Mouse (Mus musculus): ENCODE results near the gene Itprip. TPM values are rescaled to one million over a fixed set of nuclear protein-coding genes. Genes with fewer than 3 reads are reported as not detected.

Gene Itprip
- total and polyA plus RNA-seq, 3 experiments = 8.5 to 11.7 (median 8.6) TPM

DNA sequence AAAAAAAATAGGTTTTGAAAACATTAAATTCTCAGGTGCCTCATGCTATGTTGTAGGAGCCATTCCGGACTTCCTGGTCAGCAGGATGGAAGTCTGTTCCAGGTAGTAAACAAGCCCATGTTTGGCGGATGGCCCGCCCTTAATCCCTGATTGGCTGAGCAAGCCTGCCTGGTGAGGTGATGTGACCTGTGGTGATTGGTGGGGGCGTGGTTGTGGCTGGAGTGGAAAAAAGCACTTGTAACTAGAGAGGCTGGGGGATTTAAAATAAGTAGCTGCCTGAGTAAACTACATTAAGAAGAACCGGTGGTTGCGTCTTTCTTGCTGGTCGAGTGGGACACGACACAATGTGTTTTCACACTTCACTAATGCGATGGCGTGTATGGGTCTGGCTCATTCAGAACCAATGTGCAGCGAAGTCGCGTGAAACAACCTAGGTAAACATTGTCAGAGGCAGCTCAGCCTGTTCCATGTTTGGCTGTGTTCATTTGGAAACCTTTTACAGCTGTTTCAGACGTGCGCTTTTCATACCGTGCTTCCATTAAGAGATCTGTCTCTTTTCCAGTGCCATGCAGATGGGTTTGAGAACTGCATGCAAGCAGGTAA lies 15.6 kb upstream of the Itprip start:
- TF ChIP-seq POLR2A (IDR thresholded peaks at IDR 0.05; ENCODE audit: insufficient read depth, low read depth, low read length) (no peak), EP300 (IDR thresholded peaks at IDR 0.05; ENCODE audit: insufficient read depth, low read depth, low read length) (no peak), CTCF (IDR thresholded peaks at IDR 0.05) (no peak)
- Histone ChIP-seq H3K27me3 (ENCODE audit: control insufficient read depth, insufficient read depth, low read length) (no peaks in the 10 kb centered on the region; the same call in 1 of the 2 replicates), H3K9ac (ENCODE audit: low read depth, low read length) (no peak overlapping the region), H3K4me3 (no peak overlapping the region), H3K4me1 (ENCODE audit: control insufficient read depth, insufficient read depth, low read length) (no peaks in the 10 kb centered on the region; the same call in 1 of the 2 replicates), H3K27ac (no peak overlapping the region), H3K79me2 (replicated peaks; ENCODE audit: control insufficient read depth, insufficient read depth, low read length) (no peaks in the 10 kb centered on the region), H3K36me3 (ENCODE audit: control insufficient read depth, insufficient read depth, low read length) (no peaks in the 10 kb centered on the region)
- no peak for DNase-seq
- WGBS = 78% methylated on average over 16 of the region's 16 CpGs
- intact Hi-C loops (cut with DNase I) = no loop called here

DNA sequence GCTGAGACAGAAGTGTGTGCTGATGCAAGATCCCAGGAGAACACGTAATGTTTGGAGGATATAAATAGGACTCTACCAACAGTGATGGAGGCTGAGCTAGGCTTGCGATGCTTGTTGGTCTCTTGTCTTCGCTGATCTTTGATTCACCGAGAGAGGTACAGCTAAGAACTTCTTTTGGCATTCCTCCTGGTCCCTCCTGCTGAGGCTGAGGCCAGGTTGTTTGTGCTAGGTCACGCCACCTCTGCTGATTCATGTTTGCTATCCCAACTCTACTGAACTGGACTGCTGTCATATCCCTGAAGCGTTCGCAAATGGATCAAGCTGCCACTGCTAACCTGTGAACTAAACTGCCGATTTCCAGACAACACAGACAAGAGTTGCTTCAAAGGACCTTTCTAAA lies 15.0 kb upstream of the Itprip start:
- intact Hi-C loops (cut with DNase I) = no loop called here
- 82% methylated on average over 8 of the region's 8 CpGs for WGBS

DNA sequence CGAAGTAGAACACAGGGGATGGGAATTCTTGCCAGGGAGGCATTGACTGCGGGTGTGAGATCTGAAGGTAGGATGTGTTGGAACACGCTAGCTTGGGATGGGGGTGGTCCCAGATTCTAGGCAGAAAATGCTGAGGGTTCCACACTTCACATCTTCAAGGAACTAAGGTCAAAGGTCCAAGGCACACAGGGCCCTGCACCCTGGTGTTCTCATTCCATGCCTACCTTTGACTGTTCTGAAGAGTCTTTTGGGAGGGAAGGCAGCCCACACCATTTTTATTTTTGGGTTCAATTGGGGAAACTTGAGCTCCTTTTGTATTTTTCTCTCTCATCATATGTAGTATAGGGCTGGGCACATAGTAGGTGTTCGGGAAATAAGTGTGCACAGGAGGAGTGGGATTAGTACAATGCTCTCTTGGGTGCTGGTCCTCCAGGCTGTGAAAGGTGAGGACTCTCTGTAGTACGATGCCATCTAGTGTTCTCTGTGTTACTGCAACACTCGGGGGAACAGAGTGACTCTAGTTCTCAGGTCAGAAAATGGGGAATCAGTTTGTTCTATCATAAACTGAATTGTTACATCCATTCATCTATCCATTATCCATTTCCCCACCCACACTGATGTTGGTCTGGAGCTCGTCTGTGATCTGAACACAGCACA lies 13.0 kb upstream of the Itprip start:
- TF ChIP-seq POLR2A (IDR thresholded peaks at IDR 0.05; ENCODE audit: insufficient read depth, low read depth, low read length) (no peak), EP300 (IDR thresholded peaks at IDR 0.05; ENCODE audit: insufficient read depth, low read depth, low read length) (peak; percentile 86), CTCF (IDR thresholded peaks at IDR 0.05) (peak; percentile 93)
- 33% methylated on average over 7 of the region's 7 CpGs for whole genome bisulfite sequencing
- DNase-seq = peak in 1 of 2 experiments; percentile 24

More for the DNA sequence above, 15.0 kb upstream of the Itprip start:
- Histone ChIP-seq H3K4me1 (ENCODE audit: control insufficient read depth, insufficient read depth, low read length) (no peaks in the 10 kb centered on the region; the same call in 1 of the 2 replicates), H3K79me2 (replicated peaks; ENCODE audit: control insufficient read depth, insufficient read depth, low read length) (no peaks in the 10 kb centered on the region), H3K9ac (ENCODE audit: low read depth, low read length) (no peak overlapping the region), H3K4me3 (no peak overlapping the region), H3K27me3 (ENCODE audit: control insufficient read depth, insufficient read depth, low read length) (no peaks in the 10 kb centered on the region; the same call in 1 of the 2 replicates), H3K36me3 (ENCODE audit: control insufficient read depth, insufficient read depth, low read length) (no peaks in the 10 kb centered on the region), H3K27ac (no peak overlapping the region)
- DNase-seq = no peak
- no peak for TF ChIP-seq EP300 (IDR thresholded peaks at IDR 0.05; ENCODE audit: insufficient read depth, low read depth, low read length)
- TF ChIP-seq CTCF (IDR thresholded peaks at IDR 0.05) = no peak
- TF ChIP-seq POLR2A (IDR thresholded peaks at IDR 0.05; ENCODE audit: insufficient read depth, low read depth, low read length) = no peak

DNA sequence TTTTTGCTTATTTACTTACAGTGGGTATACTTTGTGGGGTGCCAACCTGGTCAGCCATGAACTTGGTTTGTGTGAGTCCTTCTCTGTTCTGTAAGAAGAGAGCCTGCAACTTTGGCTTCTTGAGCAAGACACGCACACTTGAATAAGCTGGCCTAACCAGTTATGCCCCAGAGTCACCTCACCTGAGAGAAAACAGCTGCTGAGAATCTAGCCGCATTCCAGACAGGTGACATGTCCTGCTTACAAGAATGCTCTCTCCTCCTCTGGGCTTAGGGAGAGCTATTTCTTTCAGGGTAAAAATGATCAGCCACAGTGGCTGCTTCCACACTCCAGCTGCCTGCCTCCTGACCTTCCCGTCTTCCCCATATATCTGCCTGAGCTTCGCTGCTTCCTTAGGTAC lies 9.9 kb upstream of the Itprip start:
- Histone ChIP-seq H3K27ac (no peak overlapping the region), H3K36me3 (ENCODE audit: control insufficient read depth, insufficient read depth, low read length) (no peaks in the 10 kb centered on the region), H3K9ac (ENCODE audit: low read depth, low read length) (no peak overlapping the region), H3K79me2 (replicated peaks; ENCODE audit: control insufficient read depth, insufficient read depth, low read length) (no peaks in the 10 kb centered on the region), H3K4me1 (ENCODE audit: control insufficient read depth, insufficient read depth, low read length) (no peaks in the 10 kb centered on the region; the same call in 1 of the 2 replicates), H3K27me3 (ENCODE audit: control insufficient read depth, insufficient read depth, low read length) (no peaks in the 10 kb centered on the region), H3K4me3 (no peak overlapping the region)
- WGBS = 90% methylated on average over 4 of the region's 4 CpGs
- TF ChIP-seq EP300 (IDR thresholded peaks at IDR 0.05; ENCODE audit: insufficient read depth, low read depth, low read length) (no peak), CTCF (IDR thresholded peaks at IDR 0.05) (no peak), POLR2A (IDR thresholded peaks at IDR 0.05; ENCODE audit: insufficient read depth, low read depth, low read length) (no peak)
- intact Hi-C loops (cut with DNase I) = no loop called here
- DNase-seq = no peak

More for the DNA sequence above, 13.0 kb upstream of the Itprip start:
- H3K4me1 ChIP-seq (ENCODE audit: control insufficient read depth, insufficient read depth, low read length) = no peaks in the 10 kb centered on the region; the same call in 1 of the 2 replicates
- intact Hi-C loops (cut with DNase I) = loop anchor here (1.0 kb wide), 1 partner anchor 50 kb away; no protein-coding TSS in a partner anchor
- H3K36me3 ChIP-seq (ENCODE audit: control insufficient read depth, insufficient read depth, low read length) = no peaks in the 10 kb centered on the region
- no peak overlapping the region for H3K27ac ChIP-seq
- no peak overlapping the region for H3K4me3 ChIP-seq
- H3K27me3 ChIP-seq (ENCODE audit: control insufficient read depth, insufficient read depth, low read length) = no peaks in the 10 kb centered on the region
- H3K9ac ChIP-seq (ENCODE audit: low read depth, low read length) = no peak overlapping the region
- no peaks in the 10 kb centered on the region for H3K79me2 ChIP-seq (replicated peaks; ENCODE audit: control insufficient read depth, insufficient read depth, low read length)

DNA sequence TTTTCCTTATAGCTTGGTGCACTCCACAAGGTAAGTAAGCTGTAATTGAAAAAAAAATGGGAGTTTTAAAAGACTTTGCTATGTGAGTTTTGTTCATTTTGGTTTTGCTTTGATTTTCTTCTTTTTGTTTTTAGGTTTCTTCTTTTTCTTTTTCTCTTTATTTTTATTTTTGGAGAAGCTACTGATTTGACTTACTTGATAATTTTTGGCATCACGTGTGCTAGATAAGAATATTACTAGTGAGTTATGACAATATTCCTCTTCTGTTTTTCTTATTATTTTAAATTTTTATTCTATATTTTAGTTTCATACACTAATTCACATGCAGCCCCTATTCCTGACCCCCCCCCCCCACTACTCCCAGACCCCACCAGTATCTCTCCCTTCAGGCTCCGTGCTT lies 7.9 kb upstream of the Itprip start:
- Histone ChIP-seq H3K4me3 (no peak overlapping the region), H3K27ac (no peak overlapping the region), H3K9ac (ENCODE audit: low read depth, low read length) (no peak overlapping the region), H3K4me1 (ENCODE audit: control insufficient read depth, insufficient read depth, low read length) (no peaks in the 10 kb centered on the region), H3K79me2 (replicated peaks; ENCODE audit: control insufficient read depth, insufficient read depth, low read length) (no peaks in the 10 kb centered on the region), H3K27me3 (ENCODE audit: control insufficient read depth, insufficient read depth, low read length) (no peaks in the 10 kb centered on the region), H3K36me3 (ENCODE audit: control insufficient read depth, insufficient read depth, low read length) (no peaks in the 10 kb centered on the region)
- intact Hi-C loops (cut with DNase I) = no loop called here
- TF ChIP-seq CTCF (IDR thresholded peaks at IDR 0.05) (no peak), POLR2A (IDR thresholded peaks at IDR 0.05; ENCODE audit: insufficient read depth, low read depth, low read length) (no peak), EP300 (IDR thresholded peaks at IDR 0.05; ENCODE audit: insufficient read depth, low read depth, low read length) (no peak)
- DNase-seq = no peak
- WGBS = 92% methylated on average over 2 of the region's 2 CpGs

DNA sequence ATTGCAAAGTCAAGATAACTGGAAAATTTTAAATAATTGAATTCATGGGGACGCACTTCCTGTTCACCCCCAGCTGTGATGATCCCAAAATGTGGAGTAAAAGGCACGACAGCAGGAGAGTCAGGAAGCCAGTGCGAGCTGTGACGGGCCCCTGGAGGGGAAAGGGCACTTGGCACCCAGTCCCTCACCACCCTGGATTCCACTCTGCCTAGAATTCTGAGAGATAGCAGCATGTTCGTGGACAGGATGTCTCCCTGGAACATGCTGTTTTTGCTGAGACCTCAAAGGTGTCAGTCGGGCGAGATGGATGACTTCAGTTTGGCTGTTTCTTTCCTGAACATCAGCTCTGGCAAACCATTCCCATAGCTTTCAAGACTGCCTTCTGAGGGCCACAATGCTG lies 6.7 kb upstream of the Itprip start:
- Histone ChIP-seq H3K9ac (ENCODE audit: low read depth, low read length) (no peak overlapping the region), H3K27ac (no peak overlapping the region), H3K4me1 (ENCODE audit: control insufficient read depth, insufficient read depth, low read length) (no peaks in the 10 kb centered on the region), H3K36me3 (ENCODE audit: control insufficient read depth, insufficient read depth, low read length) (no peaks in the 10 kb centered on the region), H3K4me3 (no peak overlapping the region), H3K79me2 (replicated peaks; ENCODE audit: control insufficient read depth, insufficient read depth, low read length) (no peaks in the 10 kb centered on the region), H3K27me3 (ENCODE audit: control insufficient read depth, insufficient read depth, low read length) (no peaks in the 10 kb centered on the region)
- intact Hi-C loops (cut with DNase I) = no loop called here
- WGBS = 42% methylated on average over 7 of the region's 7 CpGs
- no peak for TF ChIP-seq POLR2A (IDR thresholded peaks at IDR 0.05; ENCODE audit: insufficient read depth, low read depth, low read length)
- no peak for TF ChIP-seq EP300 (IDR thresholded peaks at IDR 0.05; ENCODE audit: insufficient read depth, low read depth, low read length)
- no peak for TF ChIP-seq CTCF (IDR thresholded peaks at IDR 0.05)
- no peak for DNase-seq

Data from heart, adult 2 months (tissue).